Mouse (Mus musculus) cerebellum, postnatal 14 days (tissue): ENCODE results near the gene Rapgef5.

Experiments used
- DNase-seq, 2 experiments: peaks; one replicate each; pipeline ENCODE4 v3.0.0; 2021; ENCODE audit warnings: mixed read lengths in 2 of 2

Rapgef5 gene

DNA sequence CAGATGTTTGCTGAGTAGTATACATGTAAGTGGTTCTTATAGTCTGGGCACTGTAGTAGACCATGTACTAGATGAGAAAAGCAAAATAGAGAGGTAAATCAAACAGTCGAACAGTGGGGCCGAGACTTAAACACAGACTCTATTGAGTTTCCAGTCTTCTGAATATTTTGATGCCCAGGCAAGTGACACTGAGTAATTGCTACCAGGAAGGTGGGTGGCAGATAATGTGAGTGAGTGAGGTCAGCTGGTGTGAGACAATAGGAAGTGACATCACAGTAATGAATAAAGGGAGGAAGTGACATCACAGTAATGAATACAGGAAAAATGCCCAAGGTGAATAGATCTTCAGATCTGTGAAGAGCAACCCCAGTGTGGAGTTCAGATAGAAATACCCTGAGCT lies at the start of gene Rapgef5:
Gene Rapgef5 (plus strand): TSS at position 301 of the 400 bp plus-strand sequence.
- DNase-seq, result no peak

DNA sequence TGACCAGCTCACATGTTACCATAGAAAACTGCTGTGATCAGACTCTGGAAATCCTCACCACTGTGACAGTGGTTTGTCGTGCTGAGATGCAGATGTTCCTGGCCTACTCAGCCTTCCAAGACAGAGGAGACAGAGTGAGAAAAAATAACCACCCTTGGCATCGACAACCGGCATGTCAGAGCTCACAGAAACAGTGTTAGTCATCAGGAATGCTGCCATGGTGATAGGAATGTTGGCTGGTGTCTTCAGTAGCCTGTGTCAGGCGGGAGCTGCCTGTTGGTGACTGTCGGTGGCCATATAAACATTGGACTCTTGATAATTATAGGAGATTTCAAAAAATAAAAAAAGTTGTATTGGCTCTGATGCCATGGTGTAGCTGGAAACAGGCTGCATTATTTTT lies 48.0 kb upstream of the Rapgef5 start:
- no peak for DNase-seq

DNA sequence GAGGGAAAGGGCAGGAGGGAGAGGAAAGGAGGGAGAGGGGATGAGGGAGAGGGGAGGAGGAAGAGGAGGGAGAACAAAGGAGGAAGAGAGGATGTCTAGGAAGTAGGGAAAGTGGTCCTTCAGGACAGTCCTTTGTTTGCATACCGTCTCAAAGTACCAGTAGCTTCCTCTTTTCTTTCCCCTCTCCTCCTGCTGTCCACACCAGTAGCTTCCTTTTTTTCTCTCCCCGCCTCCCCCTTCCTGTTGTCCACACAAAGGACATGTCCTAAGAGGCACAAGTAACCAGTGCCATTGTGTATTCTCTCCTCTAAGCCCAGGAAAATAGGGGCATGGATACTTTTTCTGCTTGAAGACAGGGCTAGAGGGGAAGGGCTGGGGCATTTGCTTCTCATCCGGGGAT lies 37.3 kb upstream of the Rapgef5 start:
- DNase-seq, result no peak

DNA sequence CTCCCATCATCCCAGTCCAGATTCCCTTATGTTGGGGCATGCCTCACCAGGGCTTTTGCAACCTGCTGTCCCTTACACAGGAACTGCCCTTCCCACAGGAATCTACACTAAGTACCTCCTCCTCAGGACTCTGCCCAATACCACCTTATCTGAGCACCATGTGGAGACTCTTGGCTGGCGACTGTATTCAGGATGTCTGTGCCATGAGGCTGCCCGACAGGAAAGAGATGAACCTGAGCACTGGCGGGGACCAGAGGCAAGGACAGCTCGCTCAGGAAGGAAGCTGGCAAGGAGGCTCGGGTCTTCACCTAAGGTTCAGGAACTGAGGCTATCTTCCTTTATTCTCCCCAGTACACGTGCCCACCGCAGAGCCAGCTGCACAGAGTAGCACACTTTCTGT lies 36.6 kb upstream of the Rapgef5 start:
- DNase-seq, result peak; percentile 13 to 21

DNA sequence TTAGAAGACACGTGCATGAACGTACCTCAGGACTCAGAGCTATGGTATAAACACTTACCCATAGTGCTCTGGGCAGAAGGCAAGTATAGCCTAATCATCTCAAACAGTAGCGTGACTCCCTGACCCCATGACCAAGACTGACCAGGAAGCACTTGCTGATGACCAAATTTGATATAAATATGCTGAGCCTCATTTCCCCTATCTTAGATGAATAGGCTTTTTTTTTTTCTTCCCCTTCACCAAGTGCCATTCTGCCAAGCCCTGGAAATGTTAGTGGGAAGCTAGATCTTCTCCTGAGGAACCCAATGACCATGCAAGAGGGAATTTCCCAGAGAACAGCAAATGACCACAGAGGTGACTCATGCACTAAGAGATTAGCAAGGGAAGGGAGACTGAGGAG lies 35.3 kb upstream of the Rapgef5 start:
- no peak for DNase-seq

DNA sequence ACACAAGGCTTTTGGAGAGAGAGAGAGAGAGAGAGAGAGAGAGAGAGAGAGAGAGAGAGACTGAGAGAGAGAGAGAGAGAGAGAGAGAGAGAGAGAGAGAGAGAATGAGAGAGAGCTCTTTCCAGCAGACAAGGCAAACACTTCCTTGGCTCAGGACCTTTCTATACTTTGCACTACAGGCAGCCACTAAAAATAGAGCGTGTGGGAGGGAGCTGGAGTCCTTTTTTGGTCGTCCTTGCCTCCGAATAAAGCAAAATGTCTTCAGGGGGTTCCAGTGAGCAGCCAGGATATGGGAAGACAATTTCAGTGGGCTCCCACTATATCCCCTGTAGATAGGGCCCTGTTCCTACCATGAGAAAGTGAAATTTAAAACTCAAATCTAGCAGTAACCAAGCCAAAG lies 33.6 kb upstream of the Rapgef5 start:
- peak in 1 of 2 experiments; percentile 19 for DNase-seq

DNA sequence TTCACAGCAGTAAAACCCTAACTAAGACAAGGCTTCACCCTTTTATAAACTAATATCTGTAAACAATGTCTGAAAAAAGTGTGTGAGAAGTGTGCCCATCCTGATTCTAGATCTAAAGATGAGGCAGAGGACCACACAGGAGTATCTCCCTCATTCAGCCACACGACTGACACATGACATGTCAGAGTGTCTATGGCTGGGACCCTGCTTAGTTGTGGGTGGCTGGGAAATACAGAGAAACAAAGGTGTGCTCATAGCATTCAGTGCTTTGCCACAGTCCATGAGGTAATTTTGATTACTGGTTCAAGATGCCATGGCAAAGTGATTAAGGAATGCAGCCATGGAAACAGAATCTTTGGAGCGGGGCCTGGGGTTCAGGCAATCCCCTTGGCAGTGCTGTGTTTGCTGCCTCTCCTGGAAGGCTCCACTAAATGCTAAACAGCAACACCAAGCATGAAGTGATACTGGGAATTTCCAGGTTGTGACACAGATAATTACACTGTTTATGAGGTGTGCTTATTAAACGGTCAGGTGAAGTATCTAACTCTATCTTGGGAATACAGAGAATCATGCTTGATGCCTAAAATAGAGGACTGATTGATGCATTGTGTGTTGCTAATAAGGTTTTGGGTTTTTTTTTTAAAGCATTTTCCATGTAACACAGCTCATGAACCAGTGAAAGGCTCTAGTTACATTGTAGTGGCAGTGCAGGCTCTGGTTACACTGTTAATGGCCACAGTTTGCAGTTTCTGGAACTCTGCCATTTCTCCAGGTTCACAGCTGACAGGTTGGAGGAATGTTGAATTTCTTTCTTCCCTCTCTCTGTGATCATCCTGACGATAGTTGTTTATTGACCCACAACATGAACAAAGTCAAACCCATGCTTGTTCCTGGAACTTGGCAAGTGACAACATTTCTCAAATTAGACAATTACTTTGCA lies 29.9 kb upstream of the Rapgef5 start:
- peak; percentile 8 to 26 for DNase-seq

DNA sequence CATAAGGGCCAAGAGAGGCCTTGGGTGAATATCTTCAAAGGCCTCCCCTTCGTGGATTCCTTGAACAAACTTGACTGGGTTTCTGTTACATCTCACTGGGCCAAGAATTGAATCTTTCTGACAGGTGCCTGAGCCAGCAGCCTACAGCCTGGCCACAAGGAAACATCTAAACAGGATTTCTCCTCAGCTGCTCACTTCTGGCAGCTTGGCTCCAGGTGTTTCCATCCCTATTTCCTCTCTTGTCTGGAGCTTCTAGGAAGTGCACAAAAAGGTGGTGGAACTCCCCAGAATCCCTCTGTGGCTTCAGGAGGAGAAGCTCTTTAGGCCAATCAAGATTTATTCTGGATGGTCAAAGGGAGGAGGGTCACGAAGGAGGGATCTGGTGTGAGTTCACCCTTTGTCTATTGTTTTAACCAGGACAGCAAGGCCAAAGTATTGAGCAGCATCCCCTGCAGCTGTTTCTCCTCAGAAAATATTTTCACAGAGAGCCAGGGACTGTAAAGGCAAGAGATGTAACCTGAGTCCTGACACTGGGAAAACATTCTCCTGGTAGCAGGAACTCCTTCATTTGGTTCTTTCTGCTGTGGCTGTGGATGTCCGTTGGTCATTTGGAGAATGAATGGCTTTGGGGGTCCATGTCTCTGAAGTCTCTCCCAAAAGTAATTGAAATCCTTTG lies 19.6 kb upstream of the Rapgef5 start:
- no peak for DNase-seq

DNA sequence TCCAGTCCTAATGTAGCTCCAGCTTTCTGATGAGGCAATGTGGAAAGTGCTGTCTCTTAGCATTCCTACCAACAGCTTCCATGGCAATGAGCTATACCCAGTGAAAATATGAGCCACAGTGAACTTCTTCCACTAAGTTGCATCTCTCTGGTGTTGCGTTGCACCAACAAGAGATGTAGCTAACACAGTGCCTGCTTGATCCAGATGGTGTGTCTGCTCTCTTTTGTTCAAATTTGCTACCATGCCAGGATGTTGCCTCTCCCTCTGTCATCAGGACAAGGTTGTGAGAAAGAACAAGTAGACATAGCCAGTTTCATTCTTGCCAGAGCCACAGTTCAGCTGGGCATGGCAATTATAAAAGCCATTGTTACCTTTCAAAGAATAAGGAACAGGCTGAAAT lies 18.9 kb upstream of the Rapgef5 start:
- DNase-seq, result no peak

DNA sequence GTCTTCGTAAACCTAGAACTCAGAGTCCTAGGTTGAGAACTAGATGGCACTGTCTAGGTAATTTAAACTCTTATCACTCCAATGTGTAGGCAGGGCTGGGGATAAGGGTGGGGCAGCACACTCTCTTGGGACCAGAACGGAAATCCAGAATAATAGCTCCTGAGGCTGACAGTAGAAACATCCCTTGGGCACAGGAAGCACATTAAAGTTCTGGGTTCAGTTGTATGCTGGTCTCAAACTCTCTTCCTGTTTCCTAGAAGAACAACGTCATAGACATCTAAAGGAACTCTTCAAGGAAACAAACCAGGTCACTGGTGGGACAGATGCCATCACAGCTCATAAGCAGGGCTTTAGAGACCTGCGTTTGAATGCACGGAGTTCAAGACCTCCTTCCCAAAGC lies 17.0 kb upstream of the Rapgef5 start:
- DNase-seq, result no peak

DNA sequence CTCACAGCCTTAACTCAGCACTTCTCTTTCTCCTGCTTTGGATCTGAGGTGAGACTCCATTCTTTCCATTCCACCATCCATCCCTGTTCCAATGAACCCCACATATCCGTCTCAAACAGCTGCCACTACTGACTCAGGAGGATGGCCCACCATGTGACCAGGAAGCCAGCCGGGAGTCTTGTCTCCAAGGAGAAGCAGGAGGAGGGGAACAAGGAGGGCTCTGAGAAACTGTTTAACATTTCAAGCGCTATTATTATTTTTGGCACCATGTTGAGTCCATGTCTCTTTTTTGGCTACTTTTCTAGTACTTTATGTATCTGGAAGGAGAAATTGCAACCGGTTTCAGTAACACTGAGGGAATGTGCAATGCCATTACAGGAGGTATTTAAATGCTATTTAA lies 15.1 kb upstream of the Rapgef5 start:
- no peak for DNase-seq

DNA sequence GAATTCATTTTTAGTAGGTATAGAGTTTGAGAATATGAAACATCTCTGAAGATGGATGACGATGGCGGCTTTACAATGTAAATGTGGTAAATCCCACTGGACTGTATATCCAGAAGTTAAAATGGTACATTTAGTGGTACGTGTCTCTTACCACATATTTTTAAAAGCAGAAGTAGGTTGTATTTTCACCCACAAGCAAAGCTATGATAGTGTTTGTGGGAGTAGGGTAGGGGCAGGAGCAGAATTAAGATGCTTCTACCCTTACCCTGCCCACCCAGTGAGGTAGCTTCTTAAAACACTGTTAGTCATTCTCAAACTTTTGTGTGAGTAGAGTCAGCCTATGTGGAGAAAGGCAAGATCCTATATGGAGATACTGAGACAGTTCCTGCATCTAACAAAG lies 13.4 kb upstream of the Rapgef5 start:
- no peak for DNase-seq

DNA sequence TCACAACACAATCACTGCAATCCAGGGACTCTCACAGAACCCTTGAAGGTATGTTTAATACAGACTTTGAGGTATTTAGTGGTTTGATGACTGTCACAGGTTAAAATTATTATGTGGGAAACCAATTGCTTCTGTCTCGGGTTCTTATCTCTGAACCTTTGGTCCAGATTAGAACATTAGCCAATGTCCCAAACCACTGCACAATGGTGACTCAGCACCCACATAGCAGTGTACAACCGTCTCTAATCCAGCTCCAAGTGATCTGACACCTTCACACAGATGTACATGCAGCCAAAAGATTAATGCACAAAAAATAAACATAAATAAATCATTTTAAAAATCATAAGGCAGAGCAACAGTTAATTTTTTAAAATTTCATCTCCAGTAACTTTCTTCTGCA lies 11.1 kb upstream of the Rapgef5 start:
- no peak for DNase-seq

DNA sequence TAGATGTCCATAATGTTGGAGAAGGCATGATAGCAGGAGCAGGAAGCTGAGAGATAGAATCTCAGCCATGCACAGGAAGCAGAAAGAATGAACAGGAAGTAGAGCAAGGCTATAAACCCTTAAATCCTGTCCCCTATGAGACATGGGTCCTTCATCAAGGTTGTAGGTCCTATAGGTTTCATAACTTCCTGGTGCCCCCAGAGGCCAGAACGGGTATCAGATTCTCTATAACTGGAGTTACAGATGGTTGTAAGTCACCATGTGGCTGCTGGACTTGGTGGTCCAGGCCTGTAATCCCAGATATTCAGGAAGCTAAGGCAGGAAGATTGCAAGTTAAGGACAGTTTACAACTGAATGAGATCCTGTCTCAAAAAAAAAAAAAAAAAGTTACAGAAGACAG lies 8.5 kb upstream of the Rapgef5 start:
- no peak for DNase-seq

DNA sequence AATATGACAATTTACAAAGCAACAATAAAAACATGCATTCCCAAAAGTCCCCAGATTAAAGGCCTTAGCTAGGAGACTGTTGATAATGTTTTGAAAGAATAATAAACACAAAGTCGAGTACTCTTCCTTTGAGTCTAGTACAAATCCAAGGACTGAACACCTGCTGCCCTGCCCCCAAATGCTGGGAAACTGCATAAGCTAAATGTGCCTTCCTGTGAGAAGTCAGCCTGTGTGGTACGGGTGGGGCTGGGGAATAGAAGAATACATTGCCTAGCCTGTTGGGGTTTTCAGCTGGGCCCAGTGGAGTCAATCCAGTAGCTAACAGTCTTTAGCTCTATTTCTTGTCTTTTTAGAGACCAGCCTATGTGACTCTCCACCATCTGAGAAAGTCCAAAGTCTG lies 6.4 kb upstream of the Rapgef5 start:
- no peak for DNase-seq

DNA sequence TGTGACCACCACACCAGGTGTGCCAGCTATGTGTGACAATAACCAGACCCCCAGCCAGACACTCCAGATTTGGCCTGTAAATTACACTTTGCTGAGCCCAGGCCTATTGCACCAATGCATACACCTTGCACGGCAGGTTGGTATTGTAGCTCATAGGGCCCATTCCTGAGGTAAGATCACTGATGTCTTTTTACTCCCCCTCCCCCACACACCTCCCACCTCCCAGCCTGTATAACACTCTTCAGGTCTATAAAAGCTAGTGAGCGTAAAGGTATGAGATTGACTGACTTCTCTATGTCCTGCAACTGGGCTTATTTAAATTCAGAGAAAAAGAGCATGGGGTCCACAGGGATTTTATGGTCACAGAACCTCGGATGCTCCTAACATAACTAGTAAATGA lies 3.8 kb upstream of the Rapgef5 start:
- DNase-seq, result no peak

DNA sequence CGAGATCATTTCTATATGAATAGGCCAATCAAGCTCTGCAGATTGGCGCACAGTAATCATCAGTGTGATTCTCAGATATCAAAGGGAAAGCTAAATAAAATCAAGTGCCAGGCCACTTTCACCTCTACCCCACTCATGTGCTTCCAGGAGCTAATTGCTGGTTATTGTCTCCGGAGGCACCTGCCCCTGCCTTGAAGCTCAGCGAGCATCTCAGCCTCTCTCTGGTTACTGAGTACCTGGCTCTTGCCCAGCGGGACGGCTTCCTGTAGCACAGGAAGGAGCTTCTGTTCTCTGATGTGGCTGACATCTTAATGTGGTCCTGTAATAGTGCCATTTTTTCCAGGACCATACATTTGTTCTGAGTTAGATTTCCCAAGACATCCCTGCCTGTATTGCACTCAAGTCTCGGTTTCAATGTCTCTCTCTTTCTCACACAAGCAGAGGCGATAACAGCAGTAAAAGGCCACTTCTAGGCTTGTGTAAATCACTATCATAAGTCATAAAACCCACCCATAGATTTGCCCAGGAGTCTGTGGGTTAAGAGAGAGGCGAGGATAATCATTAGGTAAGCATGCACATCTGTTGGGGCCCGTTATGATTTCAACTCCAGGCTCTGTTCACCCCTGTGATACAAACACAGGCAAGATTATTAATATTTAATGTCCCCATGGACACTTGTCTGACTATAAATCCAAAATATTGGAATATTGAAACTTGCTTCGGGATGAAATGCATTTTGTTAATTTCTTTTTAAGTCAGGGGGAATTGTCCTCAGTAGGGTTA lies 2.9 kb upstream of the Rapgef5 start:
- no peak for DNase-seq

DNA sequence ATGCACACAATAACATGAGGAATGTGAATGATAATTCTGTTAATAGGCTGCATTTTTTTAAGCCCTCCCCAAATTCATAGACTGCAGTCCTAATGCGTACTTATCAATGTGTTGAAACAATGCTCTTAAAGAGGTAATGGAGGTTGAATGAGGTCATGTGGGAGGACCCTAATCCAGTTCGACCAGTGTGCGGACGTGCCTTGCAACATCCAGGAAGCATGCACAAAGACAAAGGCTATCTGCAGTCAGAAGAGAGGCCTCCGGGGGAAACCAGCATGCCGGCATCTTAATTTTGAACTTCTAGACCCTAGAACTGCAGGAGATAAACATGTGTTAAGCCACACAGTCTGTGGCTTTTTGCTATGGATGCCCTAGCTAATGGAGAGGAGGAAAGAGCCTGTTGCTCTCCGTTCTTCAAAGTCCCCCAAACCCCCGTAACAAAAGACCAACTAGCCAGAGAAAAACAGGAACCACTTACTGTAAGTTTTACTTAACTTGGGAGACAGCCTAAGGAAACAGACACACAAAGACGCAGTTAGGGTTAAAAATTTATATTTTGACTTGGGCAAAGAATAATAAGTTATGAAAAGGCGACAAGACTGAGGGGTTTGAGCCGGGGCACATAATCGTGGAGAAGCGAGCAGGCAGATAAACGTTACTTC lies 1.1 kb downstream of the Rapgef5 start:
- DNase-seq, result no peak

DNA sequence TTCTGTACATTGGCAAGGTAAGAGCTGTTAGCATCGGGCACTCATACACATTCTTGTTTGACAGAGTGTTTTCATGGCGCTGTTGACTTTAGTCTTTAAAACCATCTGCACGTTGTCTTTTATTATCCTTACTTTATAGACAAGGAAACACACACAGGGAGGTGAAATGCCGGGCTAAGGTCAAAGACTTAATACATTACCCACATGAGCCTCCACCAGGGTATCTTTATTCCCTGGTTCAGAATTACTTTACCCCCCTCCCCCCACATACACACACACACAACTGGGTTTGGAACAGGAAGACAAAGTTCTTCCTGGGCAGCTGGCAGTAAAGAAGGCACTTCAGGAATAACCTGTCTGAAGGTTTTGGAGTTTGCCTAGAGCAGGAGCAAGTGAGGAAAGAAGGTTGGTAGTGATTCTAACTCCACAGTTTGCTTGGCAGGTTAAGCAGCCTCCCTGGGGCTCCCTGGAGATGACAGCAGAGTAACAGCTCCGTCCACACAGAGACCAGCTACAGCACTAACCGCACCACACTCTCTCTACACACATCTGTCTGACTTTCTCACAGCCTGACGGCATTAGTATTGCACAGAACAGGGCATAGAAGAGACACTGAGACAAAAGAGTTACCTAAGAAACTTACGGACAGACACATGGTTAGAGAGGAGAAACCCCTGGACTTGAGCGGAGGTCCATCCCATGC lies 8.2 kb downstream of the Rapgef5 start:
- DNase-seq, result no peak

DNA sequence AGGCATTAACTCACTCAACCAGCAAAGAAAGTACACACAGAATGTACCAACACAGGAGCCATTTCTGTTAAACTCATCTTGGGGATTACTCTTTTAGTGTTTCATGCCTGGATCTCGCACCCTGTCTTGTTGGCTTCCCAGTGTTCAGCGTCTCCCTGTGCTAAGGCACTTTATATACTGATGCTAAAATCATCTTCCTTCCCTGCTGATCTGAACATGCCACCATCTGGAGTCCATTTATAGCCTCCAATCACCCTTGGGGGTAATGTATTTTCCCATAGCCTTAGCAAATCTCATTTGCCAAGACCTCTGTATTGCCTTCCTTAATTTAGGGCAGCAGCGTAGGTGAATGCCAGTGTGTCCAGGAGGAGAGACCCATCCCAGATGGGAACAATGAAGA lies 11.6 kb downstream of the Rapgef5 start:
- no peak for DNase-seq

DNA sequence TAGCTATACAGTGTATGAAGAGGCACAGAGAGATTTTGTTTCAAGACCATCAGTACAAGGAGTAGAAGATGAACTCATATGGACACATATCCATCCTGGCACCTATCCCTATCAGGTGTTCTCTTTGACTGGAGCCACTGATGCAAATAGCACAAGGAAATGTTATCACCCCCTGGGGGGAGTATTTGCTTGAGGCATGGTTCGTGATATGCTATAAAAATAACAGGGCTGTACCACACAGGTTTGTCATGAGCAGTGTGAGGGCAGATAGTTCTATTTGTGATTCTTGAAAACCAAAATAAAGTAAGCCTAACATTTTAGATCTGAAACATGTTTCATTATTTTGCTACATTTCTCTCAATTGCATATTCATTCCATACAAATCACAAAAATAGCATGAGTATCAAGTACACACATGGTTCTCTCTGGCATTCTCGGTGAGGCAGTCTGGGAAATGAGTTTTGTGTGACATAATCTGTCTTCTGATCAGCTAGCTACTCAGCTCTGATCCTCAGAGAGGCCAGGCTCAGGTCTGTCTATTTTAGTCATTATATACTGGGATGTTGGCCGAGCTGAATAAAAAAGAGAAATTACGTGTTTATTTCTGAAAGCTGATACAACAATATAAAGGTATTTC lies 12.3 kb downstream of the Rapgef5 start:
- DNase-seq, result no peak

DNA sequence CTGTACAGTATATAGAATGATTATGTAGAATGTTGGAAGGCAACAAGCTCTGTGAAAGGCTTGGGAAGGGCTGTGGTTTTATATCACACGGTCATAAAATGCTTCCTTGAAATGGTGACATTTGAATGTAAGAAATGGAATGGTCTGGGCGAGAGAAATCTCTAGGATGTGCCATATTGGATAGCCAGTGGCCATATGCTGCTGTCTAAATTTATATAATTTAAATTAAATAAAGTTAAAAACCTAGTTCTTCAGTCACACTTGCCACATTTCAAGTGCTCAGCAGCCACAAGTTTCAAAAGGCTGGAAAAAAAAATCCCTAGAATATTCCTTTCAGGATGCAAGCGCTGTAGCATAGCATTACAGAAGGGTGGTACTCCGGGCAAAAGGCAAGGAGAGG lies 14.8 kb downstream of the Rapgef5 start:
- no peak for DNase-seq
